Mouse (Mus musculus): ENCODE results near the gene Ndufa13.

GRCm38 (mm10) chr8:69901484-69902162, 735 bp downstream of the Ndufa13 start:
- peak; percentile 85 for TF ChIP-seq CTCF (IDR thresholded peaks at IDR 0.05; ENCODE audit: low read depth)
- TF ChIP-seq EP300 (IDR thresholded peaks at IDR 0.05; ENCODE audit: low read depth) = no peak
